Mouse (Mus musculus): Measurements from ENCODE around the gene Prss34. TPM values are rescaled to one million over a fixed set of nuclear protein-coding genes. Genes with fewer than 3 reads are reported as not detected.

The Prss34 gene
- not detected for polyA plus RNA-seq (2017; shearing (Covaris generic))

DNA sequence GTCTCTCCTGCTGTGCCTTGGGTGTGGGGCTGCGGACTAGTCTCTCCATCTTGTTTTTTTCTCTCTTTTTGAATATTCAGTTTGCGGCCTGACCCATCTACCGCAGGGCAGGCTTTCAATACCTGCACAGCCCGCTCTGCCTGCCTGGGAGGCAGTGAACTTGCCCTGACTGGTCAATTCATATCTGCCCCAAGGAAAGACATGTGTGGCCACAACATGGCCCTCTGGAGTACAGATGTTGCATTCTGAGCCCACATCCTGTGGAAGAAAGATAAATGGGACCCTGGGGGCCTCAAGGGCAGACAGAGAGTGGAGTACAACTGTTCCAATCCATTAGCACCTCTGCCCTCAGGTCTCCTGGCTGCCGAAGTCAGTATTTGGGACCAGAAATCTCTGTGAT is at the start of gene Prss34:
Gene Prss34 (plus strand): TSS at position 301 of the 400 bp plus-strand sequence.

DNA sequence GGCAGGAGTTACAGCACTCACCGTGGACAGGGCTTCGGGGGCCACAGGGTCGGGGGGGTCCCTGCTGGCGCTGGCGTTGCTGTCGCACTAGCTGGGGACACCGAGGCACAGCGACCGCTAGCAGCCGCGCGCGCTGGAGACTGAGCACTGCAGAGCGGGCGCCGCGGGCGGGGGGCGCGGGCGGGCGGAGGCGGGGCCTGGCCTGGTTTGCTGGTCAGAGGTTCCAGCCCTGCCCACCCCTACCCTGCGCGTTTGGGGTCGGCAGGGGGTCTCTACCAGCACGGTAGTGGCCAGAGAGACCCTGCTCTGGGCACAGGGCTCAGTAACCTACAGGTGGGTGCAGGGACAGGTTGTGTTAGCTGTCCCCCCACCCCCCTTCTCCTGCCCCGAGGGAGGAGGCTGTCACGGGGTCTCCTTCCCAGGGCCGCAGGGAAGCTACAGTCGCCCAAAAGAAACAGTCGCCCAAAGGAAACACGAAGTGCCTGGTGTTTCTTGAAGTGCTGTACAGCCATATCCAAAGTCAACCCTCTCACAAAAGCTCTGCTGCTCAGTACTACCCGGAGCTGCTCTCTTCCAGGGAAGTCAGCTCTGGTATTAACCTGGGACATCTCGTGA is 41.9 kb upstream of the Prss34 start, which contains the start of gene Baiap3:
Gene Baiap3 (minus strand): TSS at position 225 of the 615 bp plus-strand sequence.

DNA sequence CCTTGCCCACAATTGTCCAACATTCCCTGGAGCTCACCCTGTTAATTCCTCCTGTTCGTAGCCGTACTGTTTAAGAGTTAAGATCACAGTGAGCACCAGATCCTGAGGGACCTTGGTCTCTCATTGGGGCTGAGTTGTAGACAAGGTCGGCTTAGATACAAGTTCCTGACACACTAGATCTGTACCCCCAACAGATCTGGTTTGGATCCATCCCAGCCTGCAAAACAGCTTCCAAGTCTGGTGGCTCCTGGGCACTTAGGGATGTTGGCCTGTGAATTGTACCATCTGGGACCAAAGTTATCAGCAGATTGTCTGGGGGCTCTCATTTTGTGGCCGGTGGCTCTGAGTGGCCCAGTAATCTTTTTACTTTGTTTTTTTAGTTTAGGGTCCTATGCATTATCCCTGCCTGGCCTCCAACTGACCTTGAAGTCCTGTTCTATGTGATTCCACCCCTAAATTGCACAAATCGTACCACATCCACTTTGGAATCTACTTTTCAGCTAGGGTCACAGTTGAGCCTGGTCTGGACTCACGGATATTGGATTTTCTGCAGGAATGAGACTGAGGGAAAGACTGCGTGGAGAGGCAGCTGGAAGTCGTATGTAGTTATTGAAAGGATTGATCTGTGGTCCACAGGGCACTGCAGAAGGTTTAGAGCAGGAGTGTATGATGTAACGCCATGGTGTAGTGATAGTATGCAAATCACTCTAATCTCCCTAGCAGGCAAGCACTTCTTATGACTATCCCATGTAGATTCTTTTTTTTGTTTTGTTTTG is 23.4 kb upstream of the Prss34 start, which contains the start of gene Ube2i:
Gene Ube2i (minus strand): TSS at position 52 of the 776 bp plus-strand sequence.

DNA sequence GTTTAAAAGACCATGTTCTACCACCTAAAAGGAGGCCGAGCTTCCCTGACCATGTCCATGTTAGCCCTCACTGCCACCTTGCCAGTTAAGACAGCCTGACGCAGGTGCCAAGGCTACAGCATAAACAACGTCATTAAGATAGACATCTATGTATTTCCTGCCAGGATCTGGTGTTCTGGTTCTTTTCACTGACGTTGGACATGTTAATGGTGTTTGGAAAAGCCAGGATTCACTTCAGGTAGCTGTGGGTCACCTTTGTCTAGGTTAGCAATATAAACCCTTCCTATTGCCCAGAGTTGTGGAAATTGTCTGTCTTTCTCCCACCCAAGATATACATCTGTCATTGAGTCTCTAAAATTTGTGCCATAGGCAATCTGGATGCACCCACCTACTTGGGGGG is 10.2 kb downstream of the Prss34 start, which contains the start of gene Prss28:
Gene Prss28 (plus strand): TSS at position 301 of the 400 bp plus-strand sequence.

DNA sequence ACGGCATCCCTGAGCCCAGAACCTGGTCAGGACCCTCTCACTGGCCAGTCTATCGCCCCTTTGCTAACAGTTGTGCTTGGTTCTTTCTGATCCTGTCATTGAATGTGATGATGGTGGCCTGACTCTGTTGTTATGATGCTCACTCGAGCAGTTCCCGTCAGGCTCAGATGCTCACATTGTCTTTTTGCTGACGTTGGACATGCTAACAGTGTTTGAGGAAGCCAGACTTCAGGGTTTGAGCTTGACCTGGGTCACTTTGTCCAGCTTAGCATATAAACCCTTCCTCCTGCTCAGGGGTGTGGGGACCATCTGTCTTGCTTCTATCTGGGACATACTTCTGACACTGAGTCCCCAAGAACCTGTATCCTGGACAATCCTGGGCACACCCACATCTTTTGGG is 20.2 kb downstream of the Prss34 start, which contains the start of gene Prss29:
Gene Prss29 (plus strand): TSS at position 301 of the 400 bp plus-strand sequence.

DNA sequence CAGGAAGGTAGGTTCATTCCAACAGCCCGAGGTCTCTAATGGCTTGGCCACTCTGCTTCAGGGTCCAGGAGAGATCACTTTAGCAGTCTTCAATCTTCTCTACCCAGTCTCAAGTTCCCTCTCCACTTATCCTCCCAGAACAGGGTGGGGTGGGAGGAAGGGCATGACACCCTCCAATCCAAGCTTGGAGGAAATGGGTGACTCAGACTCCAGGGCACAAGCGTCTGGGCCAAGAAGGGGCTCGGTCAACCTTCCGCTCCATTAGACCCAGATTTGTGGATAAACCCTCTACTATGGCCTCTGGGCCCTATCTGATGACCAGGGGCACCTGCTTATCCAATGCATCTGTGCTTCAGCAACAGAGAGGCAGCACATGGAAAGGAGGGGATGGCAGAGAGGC is 47.3 kb downstream of the Prss34 start, which contains the start of gene Tpsab1:
Gene Tpsab1 (minus strand): TSS at position 101 of the 400 bp plus-strand sequence.

Other genes starting within 250 kb of the Prss34 start
- gene Tmem204, start 214.8 kb upstream of the Prss34 start, polyA plus RNA-seq (2017; shearing (Covaris generic)), result 0.98 TPM
- 24.8 TPM for gene Telo2, start 182.4 kb upstream of the Prss34 start, polyA plus RNA-seq (2017; shearing (Covaris generic))
- not detected for gene Ptx4, start 177.6 kb upstream of the Prss34 start, polyA plus RNA-seq (2017; shearing (Covaris generic))
- 41.9 TPM for gene Clcn7, start 165.0 kb upstream of the Prss34 start, polyA plus RNA-seq (2017; shearing (Covaris generic))
- not detected for gene Ccdc154, start 135.9 kb upstream of the Prss34 start, polyA plus RNA-seq (2017; shearing (Covaris generic))
- not detected for gene Gm38655, start 122.9 kb upstream of the Prss34 start, polyA plus RNA-seq (2017; shearing (Covaris generic))
- gene BC003965, start 113.8 kb upstream of the Prss34 start, polyA plus RNA-seq (2017; shearing (Covaris generic)), result 26.0 TPM
- 46.6 TPM for gene Unkl, start 110.0 kb upstream of the Prss34 start, polyA plus RNA-seq (2017; shearing (Covaris generic))
- 89.9 TPM for gene Gnptg, start 58.3 kb upstream of the Prss34 start, polyA plus RNA-seq (2017; shearing (Covaris generic))
- gene Tsr3, start 58.2 kb upstream of the Prss34 start, polyA plus RNA-seq (2017; shearing (Covaris generic)), result 45.3 TPM
- 42.3 TPM for gene Baiap3, start 42.0 kb upstream of the Prss34 start, polyA plus RNA-seq (2017; shearing (Covaris generic))
- gene Ube2i, start 23.8 kb upstream of the Prss34 start, polyA plus RNA-seq (2017; shearing (Covaris generic)), result 525 TPM
- not detected for gene Prss28, start 10.3 kb downstream of the Prss34 start, polyA plus RNA-seq (2017; shearing (Covaris generic))
- not detected for gene Prss29, start 20.3 kb downstream of the Prss34 start, polyA plus RNA-seq (2017; shearing (Covaris generic))
- gene Tpsab1, start 47.2 kb downstream of the Prss34 start, polyA plus RNA-seq (2017; shearing (Covaris generic)), result not detected
- gene Tpsb2, start 67.9 kb downstream of the Prss34 start, polyA plus RNA-seq (2017; shearing (Covaris generic)), result not detected
- gene Tpsg1, start 70.9 kb downstream of the Prss34 start, polyA plus RNA-seq (2017; shearing (Covaris generic)), result not detected
- not detected for gene Cacna1h, start 135.4 kb downstream of the Prss34 start, polyA plus RNA-seq (2017; shearing (Covaris generic))
- gene Tekt4, start 156.2 kb downstream of the Prss34 start, polyA plus RNA-seq (2017; shearing (Covaris generic)), result not detected
- gene Sstr5, start 198.9 kb downstream of the Prss34 start, polyA plus RNA-seq (2017; shearing (Covaris generic)), result not detected

Measured in activated CD4-positive, CD25-positive, alpha-beta regulatory T cell, adult 9 weeks (primary cell).